Mouse (Mus musculus) kidney, postnatal 4 days (tissue): Measurements from ENCODE around the gene Exoc3l2.

Experiments
- DNase-seq, 2 experiments: peaks; one replicate each; pipeline ENCODE4 v3.0.0; 2021; ENCODE audit warnings: mixed read lengths in 2 of 2

Exoc3l2 gene

GRCm38 (mm10) chr7:19457414-19458071, 5.6 kb upstream of the Exoc3l2 start:
- no peak for DNase-seq

- DNase-seq, result peak; percentile 84 to 90
These were observed 5.1 kb upstream of the Exoc3l2 start for GRCm38 (mm10) chr7:19458072-19458486.

GRCm38 (mm10) chr7:19458591-19459111, 4.5 kb upstream of the Exoc3l2 start, which contains the start of gene Mark4:
Gene Mark4 (minus strand): TSS chr7:19458821.
- DNase-seq, result peak; percentile 84 to 90

- no peak for DNase-seq
These were observed 3.8 kb upstream of the Exoc3l2 start for GRCm38 (mm10) chr7:19459144-19459870.

GRCm38 (mm10) chr7:19460500-19460899, 2.6 kb upstream of the Exoc3l2 start:
- DNase-seq, result no peak

GRCm38 (mm10) chr7:19461488-19461887, 1.6 kb upstream of the Exoc3l2 start:
- peak; percentile 90 for DNase-seq

- DNase-seq, result no peak
These were observed 688 bp upstream of the Exoc3l2 start for GRCm38 (mm10) chr7:19462443-19462842.

- DNase-seq, result peak; percentile 35 to 57
These were observed 1.5 kb downstream of the Exoc3l2 start for GRCm38 (mm10) chr7:19464367-19465307.

GRCm38 (mm10) chr7:19466602-19467145, 3.5 kb downstream of the Exoc3l2 start:
- DNase-seq, result peak in 1 of 2 experiments; percentile 45

- peak in 1 of 2 experiments; percentile 48 for DNase-seq
These were observed 4.5 kb downstream of the Exoc3l2 start for GRCm38 (mm10) chr7:19467638-19468037.

- no peak for DNase-seq
These were observed 5.1 kb downstream of the Exoc3l2 start for GRCm38 (mm10) chr7:19468279-19468678.

GRCm38 (mm10) chr7:19469404-19469803, 6.3 kb downstream of the Exoc3l2 start:
- DNase-seq, result no peak

GRCm38 (mm10) chr7:19470308-19470707, 7.2 kb downstream of the Exoc3l2 start:
- DNase-seq, result no peak

GRCm38 (mm10) chr7:19472403-19472802, 9.3 kb downstream of the Exoc3l2 start:
- DNase-seq, result peak; percentile 52 to 71

- peak; percentile 84 to 91 for DNase-seq
These were observed 10.8 kb downstream of the Exoc3l2 start for GRCm38 (mm10) chr7:19473875-19474443.

- DNase-seq, result no peak
These were observed 14.0 kb downstream of the Exoc3l2 start for GRCm38 (mm10) chr7:19477084-19477483.

GRCm38 (mm10) chr7:19477624-19478384, 14.7 kb downstream of the Exoc3l2 start:
- DNase-seq, result peak in 1 of 2 experiments; percentile 64

GRCm38 (mm10) chr7:19483281-19483680, 20.1 kb downstream of the Exoc3l2 start:
- no peak for DNase-seq

GRCm38 (mm10) chr7:19485488-19485887, 22.4 kb downstream of the Exoc3l2 start:
- DNase-seq, result no peak

- DNase-seq, result no peak
These were observed 23.4 kb downstream of the Exoc3l2 start for GRCm38 (mm10) chr7:19486549-19486948.

GRCm38 (mm10) chr7:19489525-19489924, 26.4 kb downstream of the Exoc3l2 start:
- peak in 1 of 2 experiments; percentile 21 for DNase-seq
